Mouse (Mus musculus) adrenal gland, postnatal 10 days (tissue): ENCODE results near the gene Acbd4. TPM values are rescaled to one million over a fixed set of nuclear protein-coding genes. Genes with fewer than 3 reads are reported as not detected.

ENCODE experiments used
- DNase-seq: peaks from one replicate; pipeline ENCODE4 v3.0.0; 2021; ENCODE audit warnings: mixed read lengths
- total RNA-seq, 2 experiments: library from RNA; stranded (reverse); gene quantifications; 2 replicates each; pipeline ENCODE4 v1.2.3; 2021

Gene Acbd4
- total RNA-seq, 2 experiments from 2014 or later = 81.0 to 94.7 TPM

DNA sequence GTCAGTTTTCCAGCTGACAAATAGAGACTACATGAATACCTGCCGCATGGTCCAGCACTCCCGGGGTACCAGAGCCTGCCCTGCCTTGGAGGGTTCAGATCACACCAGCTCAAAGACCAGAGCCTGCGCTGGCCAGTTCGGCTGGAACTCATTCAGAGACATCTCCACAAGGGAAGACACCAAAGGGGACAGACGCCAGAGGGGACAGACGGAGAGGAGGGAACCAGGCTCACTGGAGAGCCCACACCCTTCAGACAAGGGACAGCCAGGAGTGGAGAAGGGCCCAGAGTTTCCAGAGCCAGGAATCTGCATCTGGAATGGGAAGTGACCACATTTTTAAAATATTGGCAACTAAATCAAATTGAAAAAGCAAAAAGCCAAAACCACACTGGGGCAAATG lies 19.9 kb upstream of the Acbd4 start:
- DNase-seq = no peak

DNA sequence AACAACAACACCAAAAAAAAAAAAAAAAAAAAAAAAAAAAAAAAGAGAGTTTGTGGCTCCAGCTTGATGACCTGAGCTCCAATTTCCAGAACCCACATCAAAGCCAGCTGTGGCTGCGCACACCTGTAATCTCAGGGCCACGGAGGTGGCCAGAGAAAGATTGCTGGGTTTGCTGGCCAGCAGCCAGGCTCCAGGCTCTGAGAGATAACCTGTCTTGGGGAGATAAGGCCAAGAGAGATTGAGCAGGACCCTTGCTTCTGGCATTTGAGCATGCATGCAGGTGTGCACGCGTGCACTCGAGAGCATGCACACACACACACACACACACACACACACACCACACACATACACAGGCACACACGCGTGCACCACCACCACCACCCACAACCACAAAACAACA lies 8.2 kb upstream of the Acbd4 start:
- no peak for DNase-seq

DNA sequence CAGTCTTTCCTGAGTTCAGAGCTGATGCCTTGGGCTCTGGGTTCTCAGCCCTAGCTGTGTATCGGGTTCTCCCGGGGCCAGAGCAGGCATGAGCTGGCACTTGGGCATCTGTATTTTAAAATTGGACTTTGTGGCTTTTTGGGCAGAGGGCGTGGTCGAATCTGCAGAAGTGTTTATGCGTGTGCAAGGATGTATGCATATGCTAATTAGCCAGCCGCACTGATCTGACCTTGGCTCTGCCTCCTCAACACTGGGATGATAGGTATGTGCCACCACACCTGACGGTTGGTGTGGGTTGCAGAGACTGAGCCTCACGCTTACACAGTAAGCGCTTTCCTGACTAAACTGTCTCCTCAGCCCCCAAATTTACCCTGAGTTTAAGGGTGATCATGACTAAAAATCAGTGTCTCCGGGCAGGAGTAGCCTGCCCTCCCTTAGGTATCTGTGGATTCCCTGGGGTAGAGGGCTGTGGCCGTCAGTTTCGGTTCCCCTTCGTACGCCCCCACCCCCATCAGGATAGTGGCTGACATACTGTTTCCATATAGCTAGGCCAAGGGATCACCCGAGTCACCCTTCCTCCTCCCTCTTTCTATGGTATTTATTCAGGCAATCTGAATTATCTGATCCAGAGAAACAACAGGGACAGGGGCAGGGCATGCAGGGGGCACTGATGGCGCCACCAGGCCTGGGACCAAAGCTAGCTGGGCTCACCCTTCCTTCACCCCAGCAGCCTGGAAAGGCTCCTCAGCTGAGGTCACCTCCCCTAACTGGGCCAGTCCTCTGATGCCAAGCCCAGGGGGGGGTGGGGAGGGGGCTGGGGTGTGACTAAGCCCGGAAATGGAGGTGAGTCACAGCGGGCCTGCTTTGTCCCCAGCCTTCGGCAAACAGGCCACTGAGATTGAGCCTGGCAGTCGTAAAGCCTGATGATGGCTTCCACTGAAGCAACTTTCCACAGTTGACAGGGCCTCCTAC lies 7.3 kb upstream of the Acbd4 start:
- DNase-seq = peak; percentile 75

DNA sequence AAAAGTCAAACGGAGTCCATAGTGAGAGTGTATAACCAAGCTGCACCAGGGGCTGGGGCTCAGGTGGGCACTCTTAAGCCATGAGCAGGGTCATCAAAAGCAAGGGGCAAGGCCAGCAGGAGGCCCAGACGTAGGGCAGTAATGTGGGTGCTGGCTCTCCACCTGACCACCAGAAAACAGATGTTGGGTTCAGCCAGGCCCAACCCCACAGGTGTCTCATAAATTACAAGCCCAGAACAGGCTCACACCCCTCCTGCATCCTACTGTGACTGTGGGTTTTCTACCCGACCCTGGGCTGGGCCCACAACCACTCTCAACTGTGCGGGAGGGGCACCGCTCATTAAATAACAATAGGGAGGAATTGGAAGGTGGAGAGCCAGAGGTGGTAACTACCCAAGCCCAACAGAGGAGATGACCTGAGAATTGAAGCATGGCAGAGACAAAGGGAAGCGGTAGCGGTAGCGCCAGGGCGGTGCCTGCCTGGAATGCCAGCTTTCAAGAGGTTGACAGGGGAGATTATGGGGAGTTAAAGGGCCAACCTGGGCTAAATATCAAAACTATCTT lies 6.3 kb upstream of the Acbd4 start:
- DNase-seq = no peak

DNA sequence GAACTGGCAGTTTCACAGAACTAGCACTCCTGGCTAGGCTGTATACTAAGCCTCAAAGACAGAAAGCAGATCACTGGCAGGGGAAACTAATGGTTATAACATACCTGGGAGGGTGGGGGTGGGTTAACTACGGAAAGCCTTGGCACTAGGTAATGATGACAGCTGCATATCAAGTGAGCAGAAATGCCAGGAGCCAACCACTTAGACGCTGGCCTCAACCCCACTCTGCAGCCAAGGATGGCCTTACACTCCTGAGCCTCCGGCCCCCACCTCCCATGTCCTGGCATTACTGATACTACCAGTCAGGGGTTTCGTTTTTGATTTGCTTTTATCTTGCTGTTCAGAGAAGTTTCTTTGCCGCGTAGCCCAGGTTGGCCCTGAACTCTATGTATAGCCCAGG lies 5.7 kb upstream of the Acbd4 start:
- DNase-seq = no peak

DNA sequence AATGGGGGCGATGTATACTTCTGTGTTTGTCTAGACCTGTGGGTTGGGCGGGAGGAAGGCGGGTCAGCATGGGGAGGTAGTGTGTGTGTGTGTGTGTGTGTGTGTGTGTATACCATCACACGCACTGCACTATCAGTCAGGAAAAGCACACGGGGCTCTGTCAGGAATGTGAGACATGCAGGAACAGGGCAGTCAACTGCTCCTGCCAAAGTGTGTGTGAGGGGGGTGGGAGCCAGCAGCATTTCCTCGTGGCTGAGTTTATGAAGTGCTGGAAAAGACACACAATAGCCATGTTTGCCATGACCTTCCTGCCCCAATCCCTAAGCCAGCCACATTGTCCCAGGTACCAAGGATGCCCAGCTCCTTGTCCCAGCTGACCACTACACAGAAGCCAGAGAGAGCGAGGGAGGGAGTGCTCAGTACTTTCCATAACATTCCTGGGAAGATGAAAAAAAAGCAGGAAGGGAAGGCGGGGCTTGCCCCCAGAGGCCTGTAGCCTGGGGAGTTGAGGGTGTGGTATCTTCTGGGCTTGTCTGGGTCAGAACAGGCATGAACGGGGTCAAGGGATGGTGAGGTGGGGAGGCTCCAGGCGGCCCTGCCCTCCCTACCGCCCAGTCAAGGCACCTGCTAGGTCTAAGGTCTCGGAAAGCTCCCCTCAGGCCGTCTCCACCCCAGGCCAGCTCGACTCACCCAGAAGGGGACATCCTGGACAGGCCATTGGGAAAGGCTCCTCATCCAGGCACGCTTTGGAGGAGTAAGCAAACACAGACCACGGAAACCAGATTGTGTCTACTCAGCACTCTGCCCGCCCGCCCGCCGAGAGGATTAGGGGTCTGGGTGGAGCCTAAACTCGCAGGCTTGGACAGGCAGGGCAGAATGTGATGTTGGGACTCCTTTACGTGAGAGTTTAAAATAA lies 4.2 kb upstream of the Acbd4 start:
- no peak for DNase-seq

DNA sequence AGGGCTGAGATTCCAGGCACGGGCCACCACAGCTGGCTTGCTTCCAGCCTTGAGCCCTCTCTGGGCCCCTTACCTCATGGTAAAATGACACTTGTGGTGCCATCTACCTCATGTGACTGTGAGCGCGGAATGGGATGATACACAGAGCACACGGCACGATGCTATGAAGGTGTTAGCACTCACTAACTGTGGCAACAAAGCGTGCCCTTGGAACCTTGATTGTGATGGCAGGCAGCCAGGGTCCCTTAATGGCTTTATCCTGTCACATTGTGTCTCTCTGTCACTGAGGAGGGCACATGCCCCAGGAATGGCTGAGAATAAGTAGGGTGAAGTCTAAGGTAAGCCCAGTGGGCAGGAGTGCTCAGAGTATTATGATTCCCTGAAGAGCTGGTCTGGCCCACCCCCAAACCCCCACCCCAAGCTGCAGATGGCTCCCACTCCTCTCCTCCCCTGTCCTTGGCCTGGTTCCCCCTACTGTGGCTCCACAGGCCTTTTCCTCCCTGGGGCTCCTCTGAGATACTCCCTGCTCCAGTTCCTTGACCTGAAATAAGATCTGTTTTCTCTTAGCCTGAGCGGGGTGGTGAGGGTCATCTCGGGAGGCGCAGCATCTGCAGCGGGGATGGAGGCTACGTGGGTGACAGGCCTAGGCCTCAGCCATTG lies 2.8 kb upstream of the Acbd4 start:
- DNase-seq = no peak

DNA sequence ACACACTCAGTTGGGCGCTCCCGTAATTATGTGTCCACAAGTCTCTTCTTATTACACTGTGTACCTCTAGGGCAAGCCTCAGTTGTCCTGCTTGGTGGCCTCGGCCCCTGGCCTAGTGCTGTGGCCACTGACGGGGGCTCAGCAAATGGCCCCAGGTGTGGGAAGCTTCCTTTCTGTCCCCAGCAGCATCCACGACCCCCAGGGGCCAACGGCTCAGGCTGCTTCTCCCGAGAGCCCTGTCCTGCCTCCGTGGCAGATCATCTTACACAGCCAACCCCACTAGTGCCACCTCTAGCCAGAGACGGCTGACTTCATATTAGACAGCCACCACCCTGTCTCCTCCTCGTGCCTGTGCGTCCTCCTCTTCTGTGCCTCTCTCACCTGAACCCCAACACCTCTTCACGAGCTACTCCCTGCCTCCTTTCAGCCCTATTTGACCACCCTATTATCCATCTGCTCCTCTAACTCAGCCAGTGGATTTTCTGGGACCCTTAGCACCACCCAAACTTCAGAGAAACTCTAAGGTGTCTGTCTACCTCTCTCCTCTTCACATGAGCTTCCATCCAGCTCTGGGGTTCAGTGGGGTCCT lies 2.0 kb upstream of the Acbd4 start:
- DNase-seq = no peak

DNA sequence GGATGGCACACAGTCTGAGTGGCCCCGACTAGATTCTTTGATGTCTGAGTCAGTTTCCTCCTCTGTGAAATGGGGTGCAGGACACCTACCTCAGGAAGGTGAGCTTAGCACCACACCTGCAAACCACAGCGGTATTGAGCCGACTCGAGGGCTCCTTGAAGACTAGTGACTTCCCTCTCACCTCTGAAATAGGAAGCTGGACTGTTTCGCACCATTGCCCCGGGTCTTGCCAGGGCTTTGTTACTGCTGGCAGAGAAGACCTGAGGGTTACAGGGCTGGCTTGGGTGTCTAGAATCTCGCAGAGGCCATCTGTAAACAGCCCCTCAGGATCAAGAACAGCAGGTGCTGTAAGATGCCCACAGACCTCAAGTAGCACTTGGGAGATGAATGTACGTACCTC lies 1.1 kb upstream of the Acbd4 start:
- no peak for DNase-seq

DNA sequence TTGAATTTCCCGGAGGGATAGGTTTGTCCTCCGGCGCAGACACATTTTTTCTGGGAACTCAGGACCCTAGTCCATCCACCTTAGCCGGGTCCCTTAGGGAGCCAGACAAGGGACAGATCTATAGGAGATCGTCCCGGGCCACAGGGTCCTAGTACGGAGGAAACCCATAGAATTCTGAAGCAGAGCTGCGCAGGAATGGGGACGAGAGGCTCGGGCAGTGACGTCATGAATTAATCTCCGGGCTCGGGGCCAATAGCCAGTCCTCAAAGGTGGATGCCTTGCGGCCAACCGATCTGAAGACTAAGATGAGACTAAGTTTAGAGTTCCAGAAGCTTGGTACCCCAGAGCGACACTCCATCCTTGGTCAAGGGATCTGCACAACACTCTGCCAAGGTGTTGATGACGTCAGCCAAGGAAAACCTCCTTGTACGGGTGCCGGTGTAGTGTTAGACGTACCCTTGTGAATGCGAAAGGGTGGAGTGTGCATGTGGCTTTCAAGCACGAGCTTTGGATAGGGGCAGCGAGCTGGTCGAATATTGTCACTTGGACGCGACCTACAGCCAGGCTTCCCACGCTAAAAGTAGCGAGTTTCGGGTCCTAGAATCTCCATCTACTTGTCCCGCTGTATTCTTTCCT lies 502 bp downstream of the Acbd4 start:
- DNase-seq = peak; percentile 81

DNA sequence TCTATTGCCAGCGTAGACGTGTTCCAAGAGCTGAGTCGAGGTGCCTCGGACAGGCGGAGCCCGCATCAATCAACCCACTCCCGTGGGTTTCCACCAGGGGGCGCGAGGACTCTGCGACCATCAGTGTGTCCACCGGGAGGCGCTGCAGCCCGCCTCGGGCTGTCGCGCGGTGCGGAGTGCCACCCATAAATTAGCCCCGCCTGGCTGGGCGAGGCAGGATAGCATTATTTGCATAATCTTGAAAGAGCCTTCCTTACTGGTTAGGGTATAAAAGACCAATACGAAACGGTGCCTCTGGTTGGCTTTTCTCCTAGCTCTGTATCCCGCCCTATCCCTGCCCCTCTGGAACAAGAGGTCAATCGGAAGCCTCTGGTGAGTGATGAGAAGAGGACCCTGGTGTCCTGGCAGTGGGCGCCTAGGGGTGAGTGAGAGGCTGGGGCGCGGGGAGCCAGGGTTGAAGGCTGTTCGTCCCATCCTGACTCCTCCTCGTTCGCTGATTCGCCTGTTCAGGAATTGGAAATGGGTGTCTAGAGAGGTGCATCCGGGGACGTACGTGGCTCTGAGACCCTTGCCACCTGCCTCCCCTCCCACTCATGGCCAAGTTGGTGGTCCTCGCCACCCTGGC lies 1.4 kb downstream of the Acbd4 start:
- DNase-seq = peak; percentile 99

DNA sequence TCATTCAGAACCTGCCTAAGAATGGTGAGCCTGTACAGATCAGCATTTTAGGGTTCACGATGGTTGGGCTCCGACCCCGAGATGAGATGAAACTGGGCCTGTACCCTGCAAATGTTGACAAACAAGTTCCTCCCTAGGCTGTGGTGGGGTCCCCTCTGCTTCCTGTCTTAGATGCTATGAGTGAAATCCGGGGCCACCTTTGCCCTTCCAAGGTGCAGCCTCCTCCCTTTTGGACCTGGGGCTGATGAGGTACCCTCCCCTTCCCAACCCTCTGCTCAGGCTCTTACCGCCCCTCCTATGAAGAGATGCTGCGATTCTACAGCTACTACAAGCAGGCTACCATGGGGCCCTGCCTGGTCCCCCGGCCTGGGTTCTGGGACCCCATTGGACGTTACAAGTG lies 2.1 kb downstream of the Acbd4 start:
- no peak for DNase-seq

DNA sequence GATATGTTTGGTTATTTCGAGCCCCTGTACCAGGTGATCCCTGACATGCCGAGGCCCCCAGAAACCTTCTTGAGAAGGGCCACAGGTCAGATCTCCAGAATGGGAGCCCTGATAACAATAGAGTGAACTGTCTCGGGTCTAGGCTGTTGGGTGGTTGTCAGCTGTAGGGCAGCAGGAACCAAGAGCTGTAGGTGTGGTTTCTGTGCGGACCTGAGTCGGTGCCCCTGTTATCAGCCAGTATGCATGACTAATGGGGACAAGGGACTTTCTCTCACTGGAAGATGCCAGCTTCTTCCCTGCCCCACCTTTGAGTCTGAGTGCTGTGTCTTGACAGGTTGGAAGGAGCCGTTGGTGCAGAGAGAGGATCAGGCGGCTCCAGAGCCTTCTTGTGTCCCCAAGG lies 3.0 kb downstream of the Acbd4 start:
- no peak for DNase-seq

DNA sequence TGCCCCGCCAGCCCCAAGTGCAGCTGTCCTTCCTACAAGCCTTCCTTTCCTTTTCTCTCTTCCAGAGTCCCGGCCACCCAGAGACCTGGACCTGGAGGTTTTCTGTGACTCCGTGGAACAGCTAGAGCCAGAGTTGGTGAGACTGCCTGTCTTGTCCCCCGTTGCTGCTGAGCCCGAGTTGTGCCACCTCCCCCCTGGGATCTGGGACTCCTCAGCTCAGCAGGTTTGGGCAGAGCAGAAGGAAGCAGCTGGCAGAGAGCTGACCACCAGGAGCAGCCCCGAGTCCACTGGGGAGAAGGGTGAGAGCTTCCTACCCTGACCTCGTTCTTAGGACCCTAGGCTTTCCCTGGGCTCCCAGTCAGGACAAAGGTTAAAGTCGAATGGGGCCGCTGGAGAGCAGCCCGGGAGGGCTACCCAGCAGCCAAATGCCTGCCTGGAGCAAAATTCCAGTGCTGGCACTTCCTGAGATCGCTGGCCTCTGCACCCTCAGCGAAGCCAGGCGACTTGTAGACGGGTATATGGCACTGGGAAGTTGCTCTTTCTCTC lies 3.8 kb downstream of the Acbd4 start:
- DNase-seq = peak; percentile 59

DNA sequence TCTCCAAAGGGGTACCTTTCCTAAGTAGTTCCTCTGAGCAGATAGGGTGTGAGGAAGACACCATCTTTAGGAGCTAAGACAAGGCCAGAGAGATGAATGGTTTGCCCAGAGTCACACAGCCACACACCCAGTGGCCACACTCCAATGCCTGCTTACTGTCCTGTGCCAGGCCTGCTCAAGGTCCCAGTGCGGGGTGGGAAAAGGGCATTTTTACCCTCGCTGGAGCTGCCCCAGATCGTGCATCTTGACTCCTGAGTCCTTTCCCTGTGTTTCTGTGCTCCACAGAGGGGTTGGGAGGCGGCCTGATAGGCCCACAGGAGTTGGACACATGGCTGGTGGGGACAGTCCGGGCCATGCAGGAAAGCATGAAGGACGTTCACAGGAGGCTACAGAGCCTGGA lies 4.3 kb downstream of the Acbd4 start:
- DNase-seq = peak; percentile 47

DNA sequence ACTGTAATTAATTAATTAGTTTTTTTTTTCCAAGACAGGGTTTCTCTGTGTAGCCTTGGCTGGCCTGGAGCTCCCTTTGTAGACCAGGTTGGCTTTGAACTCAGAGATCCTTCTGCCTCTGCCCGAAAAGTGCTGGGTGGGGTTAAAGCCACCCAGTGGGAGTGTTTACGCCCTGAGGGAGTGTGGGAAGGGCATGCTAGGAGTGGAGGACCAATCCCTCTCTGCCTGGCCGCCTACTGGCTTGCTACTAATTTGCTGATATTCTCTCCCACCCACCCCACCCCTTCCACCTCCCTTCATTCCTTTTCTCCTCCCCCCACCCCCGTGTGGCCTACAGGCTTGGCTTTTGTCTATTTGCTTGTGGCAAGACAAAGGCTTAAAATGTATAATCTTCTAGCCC lies 4.9 kb downstream of the Acbd4 start:
- peak; percentile 41 for DNase-seq

DNA sequence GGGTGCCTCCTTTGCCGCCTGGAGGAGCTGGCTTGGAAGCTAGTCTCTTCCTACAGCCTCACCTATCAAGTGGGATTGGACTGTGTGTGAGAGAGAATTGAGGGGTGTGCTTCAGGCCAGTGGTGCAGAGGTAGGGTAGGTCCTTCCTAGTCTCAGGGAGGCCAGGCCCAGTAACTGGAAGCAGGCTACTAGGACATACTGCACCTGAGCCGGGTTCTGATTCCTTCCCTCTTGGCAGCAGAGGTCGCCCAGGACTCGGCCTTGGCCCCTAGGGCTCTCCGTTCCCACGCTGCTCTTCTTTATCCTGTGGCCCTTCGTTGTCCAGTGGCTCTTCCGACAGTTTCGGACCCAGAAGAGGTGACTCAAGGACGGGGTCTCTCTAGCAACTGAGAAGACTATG lies 9.8 kb downstream of the Acbd4 start:
- DNase-seq = no peak

DNA sequence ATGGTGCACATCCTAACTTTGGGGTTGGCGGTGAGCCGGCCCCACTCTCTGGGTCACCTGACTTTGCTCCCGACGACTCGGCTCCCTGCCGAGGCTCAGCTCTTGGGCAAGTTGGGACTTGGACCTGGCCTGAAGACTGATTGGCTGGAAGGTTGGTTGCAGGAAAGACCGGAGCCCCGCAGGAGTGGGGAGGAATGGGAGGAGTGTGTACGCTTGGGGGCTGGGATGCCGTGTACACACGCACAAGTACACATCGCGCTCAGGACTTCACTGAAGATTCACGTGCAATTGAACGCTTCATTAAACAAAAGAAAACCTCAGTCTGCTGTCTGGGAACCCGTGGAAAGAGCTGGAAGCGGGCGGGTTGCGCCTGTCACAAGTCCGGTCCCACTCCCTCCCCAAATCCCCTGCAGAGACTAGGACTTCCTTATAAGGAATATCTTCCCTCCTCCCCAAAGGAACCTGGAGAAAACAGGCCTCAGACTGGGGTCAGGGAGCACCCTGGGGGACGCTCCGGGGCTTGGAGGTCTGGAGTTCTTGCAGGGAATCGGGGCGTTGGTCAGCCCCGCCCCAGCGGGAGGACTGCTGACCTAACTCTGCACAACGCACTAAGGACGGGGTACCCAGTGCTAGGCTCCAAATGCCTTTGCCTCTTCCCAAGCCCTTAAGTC lies 10.5 kb downstream of the Acbd4 start:
- DNase-seq = peak; percentile 87

DNA sequence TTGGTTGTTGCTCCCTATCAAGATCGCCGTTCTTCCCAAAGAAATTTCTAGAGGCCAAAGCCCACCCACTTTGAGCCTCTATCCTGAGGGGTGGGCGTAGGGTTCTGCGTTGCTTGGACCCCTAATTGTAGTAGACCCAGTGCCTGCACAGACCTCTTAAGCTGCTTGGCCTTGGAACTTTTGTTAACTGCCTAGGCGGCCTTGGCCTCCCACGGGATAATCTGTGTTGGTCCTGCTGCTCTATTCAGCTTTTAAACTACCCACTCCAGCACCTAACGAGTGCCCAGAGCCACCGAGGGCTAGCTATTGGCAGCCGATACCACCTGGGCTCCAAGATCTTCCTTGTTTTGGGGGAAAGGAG lies 11.1 kb downstream of the Acbd4 start:
- no peak for DNase-seq

DNA sequence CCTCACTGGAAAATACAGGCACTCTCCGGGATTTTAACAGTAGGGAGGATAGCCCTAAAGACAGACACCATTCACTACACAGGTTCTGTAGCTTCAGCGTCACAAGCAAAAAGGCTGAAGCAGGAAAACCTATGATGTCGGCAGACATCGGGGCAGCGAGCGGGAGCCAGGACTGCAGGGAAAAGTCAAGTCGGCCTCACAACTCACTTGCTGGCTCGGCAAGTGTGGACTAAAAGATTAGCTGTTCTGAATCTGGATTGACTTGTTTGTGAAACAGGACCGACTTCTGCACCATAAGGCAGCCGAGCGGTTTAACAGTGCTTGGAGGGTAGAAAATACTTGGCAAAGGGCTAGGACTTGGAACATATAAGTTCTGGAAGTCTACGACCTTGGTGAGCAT lies 11.5 kb downstream of the Acbd4 start:
- DNase-seq = no peak
